Mouse (Mus musculus): ENCODE results near the gene Zcchc24.

The Zcchc24 gene

GRCm38 (mm10) chr14:25693888-25694568, 74.8 kb downstream of the Zcchc24 start, which contains the start of gene Ppif:
Gene Ppif, plus strand, starts transcription at chr14:25694154.
- TF ChIP-seq GATA4 (IDR thresholded peaks at IDR 0.05; ENCODE audit: insufficient replicate concordance, low read length): peak; percentile 80; the same call in 1 of the 2 replicates

- TF ChIP-seq GATA4 (IDR thresholded peaks at IDR 0.05; ENCODE audit: insufficient replicate concordance, low read length): no peak
These were observed 75.5 kb downstream of the Zcchc24 start for GRCm38 (mm10) chr14:25693271-25693887.

- TF ChIP-seq GATA4 (IDR thresholded peaks at IDR 0.05; ENCODE audit: insufficient replicate concordance, low read length): no peak
These were observed 81.6 kb downstream of the Zcchc24 start for GRCm38 (mm10) chr14:25686983-25687901.

- peak; percentile 97 for TF ChIP-seq GATA4 (IDR thresholded peaks at IDR 0.05; ENCODE audit: insufficient replicate concordance, low read length)
These were observed 82.5 kb downstream of the Zcchc24 start for GRCm38 (mm10) chr14:25686216-25686945.

GRCm38 (mm10) chr14:25682020-25682419, 86.8 kb downstream of the Zcchc24 start:
- TF ChIP-seq GATA4 (IDR thresholded peaks at IDR 0.05; ENCODE audit: insufficient replicate concordance, low read length): no peak

- TF ChIP-seq GATA4 (IDR thresholded peaks at IDR 0.05; ENCODE audit: insufficient replicate concordance, low read length): no peak
These were observed 89.2 kb downstream of the Zcchc24 start for GRCm38 (mm10) chr14:25679625-25680024.

- no peak for TF ChIP-seq GATA4 (IDR thresholded peaks at IDR 0.05; ENCODE audit: insufficient replicate concordance, low read length)
These were observed 101.3 kb downstream of the Zcchc24 start for GRCm38 (mm10) chr14:25667587-25667986.

GRCm38 (mm10) chr14:25666668-25667376, 102.0 kb downstream of the Zcchc24 start:
- no peak for TF ChIP-seq GATA4 (IDR thresholded peaks at IDR 0.05; ENCODE audit: insufficient replicate concordance, low read length)

GRCm38 (mm10) chr14:25665314-25665970, 103.4 kb downstream of the Zcchc24 start:
- TF ChIP-seq GATA4 (IDR thresholded peaks at IDR 0.05; ENCODE audit: insufficient replicate concordance, low read length): no peak

GRCm38 (mm10) chr14:25664310-25664695, 104.5 kb downstream of the Zcchc24 start:
- TF ChIP-seq GATA4 (IDR thresholded peaks at IDR 0.05; ENCODE audit: insufficient replicate concordance, low read length): no peak

- TF ChIP-seq GATA4 (IDR thresholded peaks at IDR 0.05; ENCODE audit: insufficient replicate concordance, low read length): no peak
These were observed 105.1 kb downstream of the Zcchc24 start for GRCm38 (mm10) chr14:25663649-25664309.
